In genomic region chr8:3221047-3221959, GRCm38 (mm10) we compare ENCODE assay signal across 8 mouse cellular contexts. TPM values are rescaled to one million over a fixed set of nuclear protein-coding genes. Genes with fewer than 3 reads are reported as not detected.
DNase-seq lines count a peak whose midpoint lies in the region; ATAC-seq and TF ChIP-seq lines count a peak whose summit lies in the region.

No protein-coding gene starts in this region.

- H3K9ac ChIP-seq in kidney, embryonic 14.5 days (ENCODE audit: low read depth, low read length), result peak overlapping the region; percentile 59
- H3K9ac ChIP-seq in limb, embryonic 14.5 days (ENCODE audit: low read depth, low read length, severe bottlenecking), result peak overlapping the region; percentile 77
- H3K9ac ChIP-seq in midbrain, embryonic 16.5 days (ENCODE audit: low read depth, low read length), result peak overlapping the region; percentile 80

- no peaks in the 10 kb centered on the region for H3K9me3 ChIP-seq in heart, embryonic 10.5 days
- no peaks in the 10 kb centered on the region for H3K9me3 ChIP-seq in kidney, embryonic 14.5 days (ENCODE audit: control insufficient read depth, low read length)
- no peaks in the 10 kb centered on the region for H3K9me3 ChIP-seq in limb, embryonic 14.5 days (ENCODE audit: control insufficient read depth, low read length)
- no peaks in the 10 kb centered on the region for H3K9me3 ChIP-seq in midbrain, embryonic 16.5 days (replicated peaks; ENCODE audit: control insufficient read depth, low read length, poor library complexity, severe bottlenecking)

- TF ChIP-seq POLR2A in embryonic fibroblast, embryonic 13.5 days (IDR thresholded peaks at IDR 0.05; ENCODE audit: low read depth, low read length), result peak; percentile 60
- TF ChIP-seq POLR2A in limb, embryonic 14.5 days (IDR thresholded peaks at IDR 0.05; ENCODE audit: borderline replicate concordance, extremely low read depth, insufficient read depth, insufficient read length), result peak; percentile 72; the same call in 1 of the 2 replicates
- no peak for TF ChIP-seq POLR2A in spleen, adult 2 months (IDR thresholded peaks at IDR 0.05; ENCODE audit: low read depth, low read length)

- peak overlapping the region; percentile 59 for H3K4me2 ChIP-seq in kidney, embryonic 14.5 days (replicated peaks; ENCODE audit: low read depth, low read length)
- H3K4me2 ChIP-seq in limb, embryonic 14.5 days (replicated peaks; ENCODE audit: low read depth, low read length, severe bottlenecking), result peak overlapping the region; percentile 81
- peak overlapping the region; percentile 71 for H3K4me2 ChIP-seq in midbrain, embryonic 16.5 days (ENCODE audit: low read length)

- H3K27ac ChIP-seq in embryonic fibroblast, embryonic 13.5 days (ENCODE audit: insufficient read depth, low read length), result peak overlapping the region; percentile 12
- H3K27ac ChIP-seq in heart, embryonic 10.5 days, result peak overlapping the region; percentile 87
- H3K27ac ChIP-seq in kidney, embryonic 14.5 days (ENCODE audit: low read depth, low read length), result peak overlapping the region; percentile 75
- H3K27ac ChIP-seq in limb, embryonic 14.5 days (replicated peaks; ENCODE audit: low read depth, low read length), result peak overlapping the region; percentile 88
- peak overlapping the region; percentile 92 for H3K27ac ChIP-seq in midbrain, embryonic 16.5 days (ENCODE audit: low read length)
- peak overlapping the region; percentile 26 for H3K27ac ChIP-seq in spleen, adult 2 months (ENCODE audit: insufficient read depth, low read length)

- 1% methylated on average over 43 of the region's 43 CpGs for WGBS in heart, embryonic 10.5 days
- WGBS in kidney, embryonic 14.5 days, result 1% methylated on average over 43 of the region's 43 CpGs
- 2% methylated on average over 36 of the region's 43 CpGs for WGBS in limb, embryonic 14.5 days
- under 1% methylated on average over 42 of the region's 43 CpGs for WGBS in midbrain, embryonic 16.5 days
- WGBS in spleen, adult 2 months, result under 1% methylated on average over 43 of the region's 43 CpGs

- peak; percentile 99 for ATAC-seq in kidney, embryonic 14.5 days (ENCODE audit: low FRiP score, low TSS enrichment)
- ATAC-seq in limb, embryonic 14.5 days (ENCODE audit: low FRiP score, low read depth), result peak; percentile 100
- peak; percentile 99 for ATAC-seq in midbrain, embryonic 16.5 days

- peaks cover 3% of the 10 kb centered on the region; the same call in 1 of the 2 replicates for H3K4me1 ChIP-seq in embryonic fibroblast, embryonic 13.5 days (ENCODE audit: control insufficient read depth, insufficient read depth, low read length)
- H3K4me1 ChIP-seq in heart, embryonic 10.5 days, result peaks cover 17% of the 10 kb centered on the region
- peaks cover 10% of the 10 kb centered on the region; the same call in 1 of the 2 replicates for H3K4me1 ChIP-seq in kidney, embryonic 14.5 days (ENCODE audit: control insufficient read depth, insufficient read depth, low read length)
- peaks cover 11% of the 10 kb centered on the region; the same call in 1 of the 2 replicates for H3K4me1 ChIP-seq in limb, embryonic 14.5 days (ENCODE audit: control insufficient read depth, insufficient read depth, low read length)
- peaks cover 18% of the 10 kb centered on the region for H3K4me1 ChIP-seq in midbrain, embryonic 16.5 days (ENCODE audit: control insufficient read depth, insufficient read depth, low read length)
- H3K4me1 ChIP-seq in spleen, adult 2 months (ENCODE audit: control insufficient read depth, insufficient read depth, insufficient read length), result peaks cover 7% of the 10 kb centered on the region; the same call in 1 of the 2 replicates

- peak overlapping the region; percentile 32 for H3K4me3 ChIP-seq in C2C12 (ENCODE audit: insufficient read depth, poor library complexity, severe bottlenecking)
- H3K4me3 ChIP-seq in embryonic fibroblast, embryonic 13.5 days (ENCODE audit: insufficient read depth, low read length), result peak overlapping the region; percentile 48
- H3K4me3 ChIP-seq in heart, embryonic 10.5 days, result peak overlapping the region; percentile 61
- peak overlapping the region; percentile 44 for H3K4me3 ChIP-seq in kidney, embryonic 14.5 days (ENCODE audit: low read length)
- peak overlapping the region; percentile 58 for H3K4me3 ChIP-seq in limb, embryonic 14.5 days (replicated peaks; ENCODE audit: low read length)
- H3K4me3 ChIP-seq in midbrain, embryonic 16.5 days (ENCODE audit: low read depth, low read length), result peak overlapping the region; percentile 56
- peak overlapping the region; percentile 53 for H3K4me3 ChIP-seq in spleen, adult 2 months (ENCODE audit: extremely low read depth, insufficient read depth, insufficient read length)

- peak; percentile 96 for DNase-seq in brain, adult 2 months (ENCODE audit: low read depth, low spot score)
- DNase-seq in heart, embryonic 10.5 days (ENCODE audit: low spot score), result peak; percentile 97
- peak; percentile 95 for DNase-seq in limb, embryonic 14.5 days (ENCODE audit: low spot score)
- DNase-seq in spleen, adult 2 months (ENCODE audit: low read depth in 1 of 2, low spot score in 2 of 2), result peak; percentile 84 to 89

- peak overlapping the region; percentile 58 for H3ac ChIP-seq in C2C12 (ENCODE audit: control insufficient read depth, insufficient read length, low read depth)

- TF ChIP-seq CTCF in C2C12 (IDR thresholded peaks at IDR 0.05; ENCODE audit: control insufficient read depth, insufficient read depth, insufficient read length), result no peak
- TF ChIP-seq CTCF in embryonic fibroblast, embryonic 13.5 days (IDR thresholded peaks at IDR 0.05; ENCODE audit: borderline replicate concordance, insufficient read depth, low read length), result no peak
- no peak for TF ChIP-seq CTCF in spleen, adult 2 months (IDR thresholded peaks at IDR 0.05; ENCODE audit: extremely low read depth, insufficient read depth, insufficient read length, insufficient replicate concordance)

- no peaks in the 10 kb centered on the region for H3K79me3 ChIP-seq in C2C12 (ENCODE audit: low read depth)

- H3K36me3 ChIP-seq in C2C12 (ENCODE audit: control insufficient read depth, insufficient read depth), result no peaks in the 10 kb centered on the region
- no peaks in the 10 kb centered on the region for H3K36me3 ChIP-seq in heart, embryonic 10.5 days
- H3K36me3 ChIP-seq in kidney, embryonic 14.5 days (ENCODE audit: control insufficient read depth, insufficient read depth, low read length), result no peaks in the 10 kb centered on the region
- no peaks in the 10 kb centered on the region for H3K36me3 ChIP-seq in limb, embryonic 14.5 days (ENCODE audit: control insufficient read depth, insufficient read depth, low read length)
- no peaks in the 10 kb centered on the region for H3K36me3 ChIP-seq in midbrain, embryonic 16.5 days (ENCODE audit: control insufficient read depth, insufficient read depth, low read length)
- H3K36me3 ChIP-seq in spleen, adult 2 months (ENCODE audit: control insufficient read depth, insufficient read depth, low read length), result no peaks in the 10 kb centered on the region

- H3K27me3 ChIP-seq in C2C12 (ENCODE audit: control insufficient read depth, insufficient read depth, insufficient read length), result no peaks in the 10 kb centered on the region
- no peaks in the 10 kb centered on the region for H3K27me3 ChIP-seq in heart, embryonic 10.5 days (ENCODE audit: insufficient read depth, poor library complexity, severe bottlenecking)
- H3K27me3 ChIP-seq in kidney, embryonic 14.5 days (ENCODE audit: control insufficient read depth, insufficient read depth, low read length), result no peaks in the 10 kb centered on the region
- no peaks in the 10 kb centered on the region for H3K27me3 ChIP-seq in limb, embryonic 14.5 days (ENCODE audit: control insufficient read depth, insufficient read depth, low read length)
- H3K27me3 ChIP-seq in midbrain, embryonic 16.5 days (ENCODE audit: control insufficient read depth, insufficient read depth, low read depth, low read length), result no peaks in the 10 kb centered on the region
- no peaks in the 10 kb centered on the region for H3K27me3 ChIP-seq in spleen, adult 2 months (ENCODE audit: control insufficient read depth, insufficient read depth, low read length)

- no peaks in the 10 kb centered on the region for H3K79me2 ChIP-seq in C2C12 (ENCODE audit: control insufficient read depth, insufficient read depth)

TF ChIP-seq in C2C12, 6 proteins besides CTCF, POLR2A, EP300 and RAD21:
- no peak for TF ChIP-seq USF1 (IDR thresholded peaks at IDR 0.05; ENCODE audit: low read depth)
- TF ChIP-seq FOSL1 (IDR thresholded peaks at IDR 0.05; ENCODE audit: insufficient read depth, low read length, poor library complexity, severe bottlenecking), result no peak
- no peak for TF ChIP-seq CEBPB (IDR thresholded peaks at IDR 0.05; ENCODE audit: low read depth)
- peak; percentile 74 for TF ChIP-seq MAX (IDR thresholded peaks at IDR 0.05)
- no peak for TF ChIP-seq MYOD1 (IDR thresholded peaks at IDR 0.05; ENCODE audit: control insufficient read depth, insufficient read length, low read depth)
- TF ChIP-seq MYOG (IDR thresholded peaks at IDR 0.05; ENCODE audit: control insufficient read depth, extremely low read depth, insufficient read length), result no peak
TF ChIP-seq in C2C12: peak in this region for 1.

RNA-seq across cellular contexts. Expression of gene Insr, which starts 58.1 kb away (rescaled TPM):
- polyA plus RNA-seq in C2C12 (2012; fragmentation: generic; extraction: Trizol), result 2.6 TPM
- polyA plus RNA-seq in embryonic fibroblast, embryonic 13.5 days (2011; ENCODE audit: insufficient read length, low read depth, missing spikeins), result 30.6 and 31.2 TPM in 2 replicates
- 34.1 and 34.3 TPM in 2 replicates for polyA plus RNA-seq in heart, embryonic 10.5 days (2016; fragmentation: Nextera tagmentation; extraction: Ambion mirVana)
- polyA plus RNA-seq in kidney, embryonic 14.5 days (2014; fragmentation: Nextera tagmentation; extraction: Ambion mirVana), result 33.2 and 40.2 TPM in 2 replicates
- polyA plus RNA-seq in limb, embryonic 14.5 days (2012; rRNA removed), result 12.2 and 13.3 TPM in 2 replicates
- 32.7 and 37.6 TPM in 2 replicates for polyA plus RNA-seq in limb, embryonic 14.5 days (2014; fragmentation: Nextera tagmentation; extraction: Ambion mirVana)
- polyA plus RNA-seq in midbrain, embryonic 16.5 days (2015; fragmentation: Nextera tagmentation; extraction: Ambion mirVana), result 48.6 and 54.1 TPM in 2 replicates
- polyA plus RNA-seq in spleen, adult 2 months (2012; rRNA removed), result 7.2 and 10.1 TPM in 2 replicates

Comparison
In these comparisons a context has a peak if more than half of its experiments do, and no peak if none do; other contexts are left out.
1. Peak in every context shown above with its lines: DNase-seq, ATAC-seq, H3K4me3 ChIP-seq and H3K27ac ChIP-seq.
2. H3K27ac ChIP-seq: peak in every context shown above with its lines; median percentile 92 in midbrain, embryonic 16.5 days; 88 in limb, embryonic 14.5 days; 87 in heart, embryonic 10.5 days; 75 in kidney, embryonic 14.5 days; 26 in spleen, adult 2 months; 12 in embryonic fibroblast, embryonic 13.5 days.